Mouse (Mus musculus): ENCODE measurements around the gene Zfp28. TPM values are rescaled to one million over a fixed set of nuclear protein-coding genes. Genes with fewer than 3 reads are reported as not detected.
"Not testable (repeated sequence)": the region's sequence is repeated elsewhere in the genome, so short reads cannot be mapped to it uniquely, and the experiment has no call there.

Zfp28 gene
- polyA plus RNA-seq, 1 experiment from 2014 or later: 21.5 TPM

- Histone ChIP-seq H3K27ac (replicated peaks) (no peak overlapping the region), H3K4me3 (no peak overlapping the region), H3K4me2 (replicated peaks) (no peak overlapping the region), H3K9ac (replicated peaks) (no peak overlapping the region), H3K9me3 (no peaks in the 10 kb centered on the region), H3K27me3 (no peaks in the 10 kb centered on the region), H3K36me3 (no peaks in the 10 kb centered on the region; the same call in 1 of the 2 replicates), H3K4me1 (peaks cover 10% of the 10 kb centered on the region)
- 92% methylated on average over 5 of the region's 5 CpGs for WGBS
- ATAC-seq (replicated peaks): no peak
Observed at GRCm38 (mm10) chr7:6367185-6367584, 15.9 kb upstream of the Zfp28 start.

- H3K9me3 ChIP-seq; ATAC-seq (replicated peaks); H3K27ac ChIP-seq (replicated peaks); H3K4me2 ChIP-seq (replicated peaks); H3K36me3 ChIP-seq; H3K9ac ChIP-seq (replicated peaks); H3K4me3 ChIP-seq; H3K4me1 ChIP-seq; H3K27me3 ChIP-seq: not testable (repeated sequence)
- 85% methylated on average over 5 of the region's 5 CpGs for WGBS
Observed at GRCm38 (mm10) chr7:6368146-6368545, 14.9 kb upstream of the Zfp28 start.

GRCm38 (mm10) chr7:6369460-6369859 is 13.6 kb upstream of the Zfp28 start:
- Histone ChIP-seq H3K36me3 (no peaks in the 10 kb centered on the region; the same call in 1 of the 2 replicates), H3K9me3 (no peaks in the 10 kb centered on the region)
- ATAC-seq (replicated peaks): no peak

GRCm38 (mm10) chr7:6372993-6373392 is 10.1 kb upstream of the Zfp28 start:
- no peak for ATAC-seq (replicated peaks)
- Histone ChIP-seq H3K4me1 (no peaks in the 10 kb centered on the region), H3K4me3 (no peak overlapping the region), H3K36me3 (peaks cover 5% of the 10 kb centered on the region; the same call in 1 of the 2 replicates), H3K9me3 (no peaks in the 10 kb centered on the region), H3K27ac (replicated peaks) (no peak overlapping the region), H3K9ac (replicated peaks) (no peak overlapping the region), H3K27me3 (no peaks in the 10 kb centered on the region), H3K4me2 (replicated peaks) (no peak overlapping the region)
- WGBS: 91% methylated on average over 3 of the region's 3 CpGs

More at GRCm38 (mm10) chr7:6369460-6369859, 13.6 kb upstream of the Zfp28 start:
- Histone ChIP-seq H3K4me2 (replicated peaks) (no peak overlapping the region), H3K27me3 (no peaks in the 10 kb centered on the region), H3K4me3 (no peak overlapping the region), H3K27ac (replicated peaks) (no peak overlapping the region), H3K4me1 (0 out of 2 replicates have a peak, but pooled peaks cover 1% of the 10 kb centered on the region), H3K9ac (replicated peaks) (no peak overlapping the region)
- 91% methylated on average over 3 of the region's 3 CpGs for WGBS

GRCm38 (mm10) chr7:6378441-6378840 is 4.7 kb upstream of the Zfp28 start:
- Histone ChIP-seq H3K4me2 (replicated peaks) (no peak overlapping the region), H3K36me3 (peaks cover 11% of the 10 kb centered on the region; the same call in 1 of the 2 replicates), H3K9me3 (no peaks in the 10 kb centered on the region), H3K4me3 (no peak overlapping the region), H3K9ac (replicated peaks) (no peak overlapping the region), H3K27me3 (no peaks in the 10 kb centered on the region), H3K27ac (replicated peaks) (no peak overlapping the region), H3K4me1 (peaks cover 8% of the 10 kb centered on the region)
- 91% methylated on average over 8 of the region's 8 CpGs for WGBS
- no peak for ATAC-seq (replicated peaks)

- H3K9ac ChIP-seq (replicated peaks): no peak overlapping the region
- WGBS: 93% methylated on average over 2 of the region's 2 CpGs
- peaks cover 6% of the 10 kb centered on the region; the same call in 1 of the 2 replicates for H3K36me3 ChIP-seq
- H3K27ac ChIP-seq (replicated peaks): no peak overlapping the region
- H3K4me1 ChIP-seq: peaks cover 22% of the 10 kb centered on the region
- H3K4me2 ChIP-seq (replicated peaks): no peak overlapping the region
- H3K9me3 ChIP-seq: no peaks in the 10 kb centered on the region
- H3K4me3 ChIP-seq: no peak overlapping the region
- H3K27me3 ChIP-seq: no peaks in the 10 kb centered on the region
- no peak for ATAC-seq (replicated peaks)
Observed at GRCm38 (mm10) chr7:6381431-6381830, 1.7 kb upstream of the Zfp28 start.

GRCm38 (mm10) chr7:6384011-6384410 is 916 bp downstream of the Zfp28 start:
- 77% methylated on average over 8 of the region's 8 CpGs for WGBS

GRCm38 (mm10) chr7:6386995-6387394 is 3.9 kb downstream of the Zfp28 start:
- no peak for ATAC-seq (replicated peaks)
- no peak overlapping the region for H3K4me2 ChIP-seq (replicated peaks)
- H3K4me3 ChIP-seq: no peak overlapping the region
- H3K27ac ChIP-seq (replicated peaks): 0 out of 2 replicates have a peak overlapping the region, but pooled peaks have one; percentile 11
- 85% methylated on average over 8 of the region's 8 CpGs for WGBS
- H3K36me3 ChIP-seq: peaks cover 32% of the 10 kb centered on the region
- peaks cover 22% of the 10 kb centered on the region for H3K4me1 ChIP-seq
- no peak overlapping the region for H3K9ac ChIP-seq (replicated peaks)
- no peaks in the 10 kb centered on the region for H3K27me3 ChIP-seq
- H3K9me3 ChIP-seq: no peaks in the 10 kb centered on the region

More at GRCm38 (mm10) chr7:6384011-6384410, 916 bp downstream of the Zfp28 start:
- H3K4me1 ChIP-seq: peaks cover 22% of the 10 kb centered on the region
- no peak overlapping the region for H3K27ac ChIP-seq (replicated peaks)
- peak; percentile 5; the same call in 1 of the 2 replicates for ATAC-seq (replicated peaks)
- H3K27me3 ChIP-seq: no peaks in the 10 kb centered on the region
- peaks cover 4% of the 10 kb centered on the region; the same call in 1 of the 2 replicates for H3K36me3 ChIP-seq
- H3K4me3 ChIP-seq: peak overlapping the region; percentile 78
- H3K9ac ChIP-seq (replicated peaks): peak overlapping the region; percentile 72; the same call in 1 of the 2 replicates
- H3K9me3 ChIP-seq: no peaks in the 10 kb centered on the region
- peak overlapping the region; percentile 86 for H3K4me2 ChIP-seq (replicated peaks)

- no peak overlapping the region for H3K9ac ChIP-seq (replicated peaks)
- no peaks in the 10 kb centered on the region for H3K9me3 ChIP-seq
- WGBS: 90% methylated on average over 5 of the region's 5 CpGs
- peaks cover 9% of the 10 kb centered on the region for H3K4me1 ChIP-seq
- H3K4me3 ChIP-seq: no peak overlapping the region
- H3K4me2 ChIP-seq (replicated peaks): no peak overlapping the region
- no peak overlapping the region for H3K27ac ChIP-seq (replicated peaks)
- H3K27me3 ChIP-seq: no peaks in the 10 kb centered on the region
- ATAC-seq (replicated peaks): no peak
- H3K36me3 ChIP-seq: peaks cover 49% of the 10 kb centered on the region
Observed at GRCm38 (mm10) chr7:6388971-6389370, 5.9 kb downstream of the Zfp28 start.

GRCm38 (mm10) chr7:6389449-6389848 is 6.4 kb downstream of the Zfp28 start:
- 62% methylated on average over 5 of the region's 5 CpGs for WGBS
- H3K9me3 ChIP-seq: no peaks in the 10 kb centered on the region
- no peak overlapping the region for H3K4me3 ChIP-seq
- no peak overlapping the region for H3K27ac ChIP-seq (replicated peaks)
- ATAC-seq (replicated peaks): no peak
- H3K9ac ChIP-seq (replicated peaks): no peak overlapping the region
- peaks cover 4% of the 10 kb centered on the region; the same call in 1 of the 2 replicates for H3K4me1 ChIP-seq
- peaks cover 54% of the 10 kb centered on the region for H3K36me3 ChIP-seq
- no peaks in the 10 kb centered on the region for H3K27me3 ChIP-seq
- no peak overlapping the region for H3K4me2 ChIP-seq (replicated peaks)

- H3K27ac ChIP-seq (replicated peaks): peak within 1 kb of the TSS; percentile 40; the same call in 1 of the 2 replicates
Observed at GRCm38 (mm10) chr7:6397996-6398975, 15.2 kb downstream of the Zfp28 start, which contains the start of gene Smim17. TSS of gene Smim17 (plus strand) at chr7:6398715.

GRCm38 (mm10) chr7:6410043-6410442 is 26.9 kb downstream of the Zfp28 start, which contains the start of gene Gm20715:
TSS of gene Gm20715 (plus strand) at chr7:6410277.
- H3K9ac ChIP-seq (replicated peaks): no peak within 1 kb of the TSS
- no peak within 1 kb of the TSS for H3K4me3 ChIP-seq
- WGBS: 2% methylated on average over 17 of the region's 17 CpGs
- H3K4me1 ChIP-seq: no peaks in the 10 kb centered on the region
- H3K4me2 ChIP-seq (replicated peaks): no peak within 1 kb of the TSS
- no peaks in the 10 kb centered on the region for H3K36me3 ChIP-seq
- no peaks in the 10 kb centered on the region for H3K27me3 ChIP-seq
- peak; percentile 45 for ATAC-seq (replicated peaks)
- H3K27ac ChIP-seq (replicated peaks): no peak within 1 kb of the TSS
- H3K9me3 ChIP-seq: no peaks in the 10 kb centered on the region

More at GRCm38 (mm10) chr7:6397996-6398975, 15.2 kb downstream of the Zfp28 start, which contains the start of gene Smim17:
- Histone ChIP-seq H3K4me2 (replicated peaks) (peak within 1 kb of the TSS; percentile 70), H3K36me3 (peaks cover 23% of the 10 kb centered on the region), H3K9ac (replicated peaks) (peak within 1 kb of the TSS; percentile 62), H3K4me1 (peaks cover 18% of the 10 kb centered on the region), H3K4me3 (peak within 1 kb of the TSS; percentile 54), H3K27me3 (no peaks in the 10 kb centered on the region), H3K9me3 (no peaks in the 10 kb centered on the region)
- 27% methylated on average over 25 of the region's 25 CpGs for WGBS
- ATAC-seq (replicated peaks): peak; percentile 90
